Mouse (Mus musculus) gastrocnemius, postnatal 14 days (tissue): ENCODE measurements at regions not wholly inside any gene's neighbourhood (a gene's known extent, or its start where the extent isn't known, plus 50 kb on each side); places are given as distances from the start of the nearest gene placed in this dataset.

Experiments
- DNase-seq: peaks from one replicate; pipeline ENCODE4 v3.0.0; 2021; ENCODE audit warnings: mixed read lengths
- intact Hi-C: fragments of 180-260 bp; cut with DNase I; formaldehyde crosslinking; loops from one replicate; pipeline ENCODE4 v1.15.1; 2025; ENCODE audit warnings: low total_unique reads

DNA sequence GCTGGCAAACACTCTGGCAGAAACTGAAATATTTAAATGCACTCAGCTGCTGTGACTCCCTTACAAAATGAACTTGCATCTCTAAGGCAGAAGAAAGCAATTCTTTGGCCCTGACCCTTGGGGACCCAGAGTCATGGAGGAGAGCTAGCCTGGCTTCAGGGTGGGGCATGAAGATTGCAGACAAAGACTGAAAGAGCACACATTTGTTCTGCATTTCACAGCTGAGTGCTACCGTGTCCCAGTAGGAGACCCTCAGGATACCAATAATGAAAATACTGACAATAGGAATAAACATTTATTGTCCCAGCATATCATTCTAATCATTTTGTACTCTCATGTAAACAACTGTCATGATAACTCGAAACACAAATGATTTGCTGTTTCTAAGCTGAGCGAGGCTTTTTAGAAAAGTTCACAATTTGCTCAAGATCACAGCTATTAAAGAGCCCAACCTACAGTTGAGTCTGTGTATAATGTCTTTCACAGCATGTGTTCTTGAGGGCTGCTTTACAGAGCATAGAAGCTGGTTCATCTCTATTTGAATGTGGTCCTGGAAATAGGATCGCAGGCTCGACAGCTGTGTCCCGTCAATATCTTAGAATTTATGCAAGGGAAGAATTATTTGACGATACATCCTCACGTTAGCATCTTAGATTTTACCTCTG, 490.1 kb downstream of the Dhx35 start:
- intact Hi-C loops: no loop called here
- no peak for DNase-seq

GRCm38 (mm10) chr2:159287996-159288563, 493.5 kb downstream of the Dhx35 start:
- no peak for DNase-seq
- intact Hi-C loops: no loop called here

- intact Hi-C loops: no loop called here
Measured at GRCm38 (mm10) chr2:159290081-159290480, 495.5 kb downstream of the Dhx35 start.

DNA sequence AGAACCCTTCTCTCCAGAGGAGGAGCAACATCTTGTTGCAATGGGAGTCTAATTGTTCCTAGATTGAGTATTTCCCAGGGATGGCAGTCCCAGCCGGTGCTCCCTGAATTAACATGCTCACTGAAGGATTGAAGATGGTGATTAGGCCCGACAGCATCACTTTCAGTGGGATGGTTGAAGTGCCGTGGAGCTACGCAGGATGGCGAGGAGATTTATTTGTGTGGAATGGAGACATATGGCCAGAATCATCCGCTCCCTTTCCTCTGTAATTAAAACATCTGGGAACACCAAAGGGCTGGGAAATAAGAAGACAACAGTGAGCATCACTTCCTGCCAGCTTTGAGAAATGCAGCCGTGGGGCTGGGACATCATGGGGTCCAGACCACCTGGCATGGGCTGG, 512.4 kb downstream of the Dhx35 start:
- intact Hi-C loops: no loop called here
- DNase-seq: no peak

More at GRCm38 (mm10) chr2:159290081-159290480, 495.5 kb downstream of the Dhx35 start:
- DNase-seq: no peak

DNA sequence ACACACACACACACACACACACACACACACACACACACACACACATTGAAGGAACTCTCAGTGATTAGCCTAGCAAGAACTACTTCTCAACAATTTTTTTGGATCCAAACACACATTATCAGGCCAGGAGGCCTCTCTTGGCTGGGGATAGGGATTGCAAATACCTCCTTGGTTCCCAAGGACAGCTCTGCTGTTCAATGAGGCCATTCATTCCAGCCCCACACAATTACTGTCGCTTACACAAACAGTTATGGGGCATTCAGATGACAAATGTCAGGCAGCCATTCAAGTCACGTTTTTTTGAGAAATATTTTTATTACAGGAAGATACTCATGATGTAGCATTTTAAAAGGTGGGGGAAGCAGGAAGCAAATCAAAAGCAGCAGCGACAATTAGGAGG, 540.1 kb downstream of the Dhx35 start:
- peak; percentile 20 for DNase-seq
- intact Hi-C loops: no loop called here

DNA sequence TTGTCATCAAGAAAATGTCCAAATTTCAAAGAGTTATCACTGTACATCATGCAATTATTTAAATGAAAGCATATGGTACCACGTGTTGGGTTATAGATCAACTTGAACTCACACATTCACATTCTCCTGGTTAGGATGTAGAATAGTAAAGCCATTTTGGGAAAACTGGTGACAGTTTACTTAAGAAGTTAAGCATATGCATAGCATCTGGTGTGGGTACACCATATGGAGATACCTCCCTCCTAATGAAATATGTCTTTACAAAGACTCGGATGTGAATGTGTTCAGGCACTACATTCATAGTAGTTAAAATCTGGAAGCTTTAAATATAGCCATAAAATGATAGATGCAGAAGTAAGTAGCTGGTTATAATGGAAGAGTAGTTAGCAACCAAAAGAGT, 542.0 kb downstream of the Dhx35 start:
- no peak for DNase-seq
- intact Hi-C loops: no loop called here

- peak; percentile 12 for DNase-seq
- intact Hi-C loops: no loop called here
Measured at GRCm38 (mm10) chr2:159343624-159344560, 549.3 kb downstream of the Dhx35 start.

DNA sequence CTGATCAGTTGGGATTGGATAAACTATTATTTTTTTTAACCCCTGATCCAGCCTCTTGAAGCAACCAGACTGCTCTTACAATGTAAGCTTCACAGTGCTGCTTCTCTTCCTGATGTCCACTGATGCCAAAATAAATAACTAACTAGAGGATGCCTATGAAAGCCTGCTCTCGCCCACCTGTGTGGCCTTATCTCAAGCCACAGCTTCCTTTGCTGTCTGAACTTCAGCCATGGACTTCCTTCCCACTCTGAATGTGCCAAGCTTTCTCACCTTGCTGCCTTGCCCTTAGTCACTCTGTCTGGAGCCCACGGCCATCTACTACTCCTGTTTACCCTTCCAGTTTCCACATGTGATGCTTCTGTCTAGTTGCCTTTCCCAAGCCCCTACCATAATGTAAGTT, 559.6 kb downstream of the Dhx35 start:
- DNase-seq: no peak
- intact Hi-C loops: no loop called here

DNA sequence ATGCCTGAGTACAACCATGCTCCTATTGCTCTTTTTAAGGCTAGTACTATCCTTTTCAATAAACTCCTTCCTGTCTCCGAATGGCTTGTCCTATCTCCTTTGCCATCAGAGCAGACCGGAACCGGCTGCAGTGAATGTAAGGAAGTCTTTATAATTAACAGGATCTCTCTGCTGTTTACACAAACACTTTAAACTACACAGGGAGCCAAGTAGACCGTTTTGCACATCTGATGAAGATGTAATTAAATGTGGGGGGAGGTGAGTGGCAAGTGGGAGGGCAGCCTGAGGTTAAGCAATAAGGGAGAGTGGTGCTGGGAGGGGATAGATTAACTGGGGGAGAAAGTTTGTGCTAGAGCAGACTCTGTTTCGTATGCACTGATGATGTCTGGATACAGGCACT, 561.9 kb downstream of the Dhx35 start:
- intact Hi-C loops: no loop called here
- no peak for DNase-seq

GRCm38 (mm10) chr2:159361371-159361770, 566.8 kb downstream of the Dhx35 start:
- intact Hi-C loops: no loop called here
- no peak for DNase-seq

GRCm38 (mm10) chr2:159392865-159393264, 598.3 kb downstream of the Dhx35 start:
- DNase-seq: no peak
- intact Hi-C loops: no loop called here

GRCm38 (mm10) chr2:159401421-159402100, 607.0 kb downstream of the Dhx35 start:
- intact Hi-C loops: no loop called here
- no peak for DNase-seq

DNA sequence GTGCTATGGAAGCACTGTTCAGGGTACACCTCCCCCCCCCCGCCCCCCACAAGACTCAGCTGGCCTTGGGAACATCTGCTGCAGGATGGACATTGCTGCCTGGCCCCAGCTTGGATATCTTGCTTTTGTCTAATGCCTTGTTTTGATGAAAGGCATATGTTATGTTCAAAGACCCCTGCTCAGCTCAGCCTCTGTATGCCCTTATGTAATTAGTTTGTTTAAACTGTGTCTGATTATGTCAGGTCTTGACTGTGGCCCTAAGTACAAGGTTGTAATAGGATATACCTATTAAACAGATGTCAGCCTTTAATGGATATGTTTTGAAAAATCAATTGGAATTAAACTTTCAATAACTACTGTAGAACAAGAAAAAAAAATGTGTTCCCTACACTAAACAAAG, 610.3 kb downstream of the Dhx35 start:
- no peak for DNase-seq
- intact Hi-C loops: no loop called here

DNA sequence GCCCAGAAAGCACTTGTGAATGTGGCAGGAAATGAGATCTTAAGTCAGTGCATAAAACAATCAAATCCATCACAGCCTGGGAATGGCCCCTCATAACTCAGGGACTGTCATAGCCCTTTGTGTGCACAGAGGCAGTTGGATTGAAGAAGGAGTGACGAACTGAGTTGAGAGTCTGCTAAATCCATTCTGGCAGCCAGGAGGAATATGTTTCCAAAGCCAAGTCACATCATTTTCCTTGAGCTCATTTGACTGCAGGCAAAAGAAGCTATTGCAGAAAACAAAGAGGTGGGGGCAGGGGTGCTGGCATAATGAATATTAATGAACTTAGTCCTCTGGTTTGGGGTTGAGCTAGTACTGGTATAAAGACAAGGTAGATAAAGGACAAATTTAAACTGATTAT, 620.0 kb downstream of the Dhx35 start:
- peak; percentile 14 for DNase-seq
- intact Hi-C loops: no loop called here

- intact Hi-C loops: no loop called here
- no peak for DNase-seq
Measured at GRCm38 (mm10) chr2:159418371-159418940, 623.8 kb downstream of the Dhx35 start.

DNA sequence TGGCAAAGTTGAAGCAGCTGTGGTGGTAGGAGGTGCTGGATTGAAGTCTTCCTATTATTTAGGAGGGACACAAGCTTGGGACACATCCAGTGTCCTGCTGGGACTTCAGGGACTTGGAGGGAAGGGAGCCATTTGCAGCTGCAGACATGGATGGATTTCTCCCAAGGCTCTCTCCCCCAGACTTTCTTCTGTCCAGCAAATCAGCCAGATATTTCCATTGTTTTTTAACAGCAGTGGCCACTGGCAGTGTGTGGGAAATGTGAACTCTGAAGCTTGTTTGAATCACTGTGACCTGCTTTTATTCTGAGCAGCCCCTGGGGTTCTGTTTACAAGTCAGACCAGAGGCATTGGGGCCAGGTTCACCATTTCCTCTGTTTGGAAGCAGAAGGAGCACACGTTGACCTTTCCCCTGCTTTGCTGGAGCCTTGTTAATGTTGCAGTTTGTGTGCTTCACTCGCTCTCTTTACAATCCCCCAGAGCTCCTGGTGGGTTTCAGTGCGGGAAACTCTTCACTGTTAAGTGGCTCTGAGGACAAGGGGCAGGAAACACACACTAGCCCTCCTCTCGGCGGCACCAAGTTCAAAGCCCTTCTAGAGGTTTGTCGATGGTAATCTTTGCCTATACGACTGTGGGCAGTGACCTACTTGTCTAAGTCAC, 627.8 kb downstream of the Dhx35 start:
- DNase-seq: peak; percentile 45
- intact Hi-C loops: no loop called here

DNA sequence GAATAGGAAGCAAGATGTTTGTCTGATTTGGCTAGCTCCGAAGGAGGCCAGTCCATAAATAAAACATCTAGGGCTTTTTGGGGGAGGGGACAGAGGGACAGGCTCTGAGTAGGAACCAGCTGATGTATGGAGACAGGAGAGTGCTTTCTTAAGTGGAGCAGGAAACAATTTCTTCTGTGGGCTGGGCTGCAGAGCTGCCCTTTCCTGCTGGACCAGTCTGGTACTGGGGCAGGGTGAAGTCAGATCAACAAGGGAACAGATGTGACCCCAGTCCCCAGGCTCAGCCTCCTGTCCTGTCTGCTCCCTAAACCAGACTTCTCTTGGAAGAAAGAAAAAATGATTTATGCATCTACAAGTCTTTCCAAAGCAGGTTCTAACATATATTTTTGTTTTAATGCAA, 633.6 kb downstream of the Dhx35 start:
- DNase-seq: no peak
- intact Hi-C loops: no loop called here

GRCm38 (mm10) chr2:159430577-159431329, 636.1 kb downstream of the Dhx35 start:
- no peak for DNase-seq
- intact Hi-C loops: no loop called here

- DNase-seq: no peak
- intact Hi-C loops: no loop called here
Measured at GRCm38 (mm10) chr2:159438961-159439360, 644.4 kb downstream of the Dhx35 start.
